Mouse (Mus musculus): ENCODE data around the gene Ntn3. TPM values are rescaled to one million over a fixed set of nuclear protein-coding genes. Genes with fewer than 3 reads are reported as not detected.

The Ntn3 gene
- polyA plus RNA-seq, 1 experiment = 1.3 TPM

- Histone ChIP-seq H3K36me3 (ENCODE audit: control insufficient read depth, insufficient read depth, low read length) (peaks cover 7% of the 10 kb centered on the region), H3K27ac (ENCODE audit: insufficient read depth, low read depth, low read length) (no peak overlapping the region), H3K4me3 (ENCODE audit: low read depth, low read length) (peak overlapping the region; percentile 40), H3K4me1 (ENCODE audit: control insufficient read depth, insufficient read depth, insufficient read length, low read length) (peaks cover 23% of the 10 kb centered on the region), H3K27me3 (ENCODE audit: control insufficient read depth, insufficient read depth, low read length) (peaks cover 19% of the 10 kb centered on the region)
- TF ChIP-seq POLR2A (IDR thresholded peaks at IDR 0.05; ENCODE audit: low read depth, low read length) (no peak), CTCF (IDR thresholded peaks at IDR 0.05; ENCODE audit: extremely low read depth, insufficient read length, insufficient replicate concordance, low read depth, low read length) (no peak)
- 15% methylated on average over 37 of the region's 37 CpGs for WGBS
Measured at GRCm38 (mm10) chr17:24211631-24212440, 2.5 kb upstream of the Ntn3 start.

DNA sequence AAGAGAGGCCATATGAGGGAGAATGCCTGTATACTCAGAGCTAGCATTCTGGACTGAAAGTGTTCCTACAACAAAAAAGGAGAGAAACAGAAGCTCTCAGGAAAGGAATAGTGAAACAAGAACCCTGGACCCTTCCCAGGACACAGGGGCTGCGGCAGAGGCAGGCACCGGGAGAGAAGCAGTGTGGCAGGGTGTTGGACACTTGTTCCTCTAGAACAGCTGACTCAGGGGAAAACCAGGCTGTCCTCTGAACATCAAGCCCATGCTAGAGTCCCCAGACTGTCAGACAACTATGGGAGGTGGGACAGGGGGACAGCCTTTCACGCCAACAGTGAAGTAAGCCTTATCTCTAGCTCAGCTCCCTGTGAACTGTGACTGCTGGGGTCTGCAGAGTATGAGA is 1.3 kb upstream of the Ntn3 start:
- Histone ChIP-seq H3K4me3 (ENCODE audit: low read depth, low read length) (no peak overlapping the region), H3K27ac (ENCODE audit: insufficient read depth, low read depth, low read length) (no peak overlapping the region), H3K36me3 (ENCODE audit: control insufficient read depth, insufficient read depth, low read length) (peaks cover 4% of the 10 kb centered on the region), H3K4me1 (ENCODE audit: control insufficient read depth, insufficient read depth, insufficient read length, low read length) (peaks cover 34% of the 10 kb centered on the region), H3K27me3 (ENCODE audit: control insufficient read depth, insufficient read depth, low read length) (peaks cover 23% of the 10 kb centered on the region)
- WGBS = 90% methylated on average over 3 of the region's 3 CpGs
- no peak for TF ChIP-seq POLR2A (IDR thresholded peaks at IDR 0.05; ENCODE audit: low read depth, low read length)

GRCm38 (mm10) chr17:24209916-24210240 is 547 bp upstream of the Ntn3 start:
- H3K27me3 ChIP-seq (ENCODE audit: control insufficient read depth, insufficient read depth, low read length) = peaks cover 23% of the 10 kb centered on the region
- H3K4me3 ChIP-seq (ENCODE audit: low read depth, low read length) = no peak overlapping the region
- TF ChIP-seq POLR2A (IDR thresholded peaks at IDR 0.05; ENCODE audit: low read depth, low read length) = no peak
- TF ChIP-seq CTCF (IDR thresholded peaks at IDR 0.05; ENCODE audit: extremely low read depth, insufficient read length, insufficient replicate concordance, low read depth, low read length) = no peak
- 88% methylated on average over 3 of the region's 3 CpGs for WGBS
- no peak overlapping the region for H3K27ac ChIP-seq (ENCODE audit: insufficient read depth, low read depth, low read length)
- H3K36me3 ChIP-seq (ENCODE audit: control insufficient read depth, insufficient read depth, low read length) = no peaks in the 10 kb centered on the region
- peaks cover 37% of the 10 kb centered on the region for H3K4me1 ChIP-seq (ENCODE audit: control insufficient read depth, insufficient read depth, insufficient read length, low read length)

GRCm38 (mm10) chr17:24208641-24209042 is 689 bp downstream of the Ntn3 start:
- peaks cover 43% of the 10 kb centered on the region for H3K4me1 ChIP-seq (ENCODE audit: control insufficient read depth, insufficient read depth, insufficient read length, low read length)
- no peak for TF ChIP-seq POLR2A (IDR thresholded peaks at IDR 0.05; ENCODE audit: low read depth, low read length)
- TF ChIP-seq CTCF (IDR thresholded peaks at IDR 0.05; ENCODE audit: extremely low read depth, insufficient read length, insufficient replicate concordance, low read depth, low read length) = no peak
- H3K27me3 ChIP-seq (ENCODE audit: control insufficient read depth, insufficient read depth, low read length) = peaks cover 23% of the 10 kb centered on the region
- H3K27ac ChIP-seq (ENCODE audit: insufficient read depth, low read depth, low read length) = no peak overlapping the region
- whole genome bisulfite sequencing = 20% methylated on average over 29 of the region's 29 CpGs
- peak overlapping the region; percentile 51 for H3K4me3 ChIP-seq (ENCODE audit: low read depth, low read length)
- H3K36me3 ChIP-seq (ENCODE audit: control insufficient read depth, insufficient read depth, low read length) = no peaks in the 10 kb centered on the region

- Histone ChIP-seq H3K4me3 (ENCODE audit: low read depth, low read length) (peak overlapping the region; percentile 51; the same call in 1 of the 2 replicates), H3K27me3 (ENCODE audit: control insufficient read depth, insufficient read depth, low read length) (peaks cover 23% of the 10 kb centered on the region), H3K4me1 (ENCODE audit: control insufficient read depth, insufficient read depth, insufficient read length, low read length) (peaks cover 43% of the 10 kb centered on the region), H3K27ac (ENCODE audit: insufficient read depth, low read depth, low read length) (no peak overlapping the region), H3K36me3 (ENCODE audit: control insufficient read depth, insufficient read depth, low read length) (no peaks in the 10 kb centered on the region)
- 90% methylated on average over 34 of the region's 34 CpGs for WGBS
- TF ChIP-seq CTCF (IDR thresholded peaks at IDR 0.05; ENCODE audit: extremely low read depth, insufficient read length, insufficient replicate concordance, low read depth, low read length) (no peak), POLR2A (IDR thresholded peaks at IDR 0.05; ENCODE audit: low read depth, low read length) (no peak)
Measured at GRCm38 (mm10) chr17:24207768-24208640, 1.3 kb downstream of the Ntn3 start.

DNA sequence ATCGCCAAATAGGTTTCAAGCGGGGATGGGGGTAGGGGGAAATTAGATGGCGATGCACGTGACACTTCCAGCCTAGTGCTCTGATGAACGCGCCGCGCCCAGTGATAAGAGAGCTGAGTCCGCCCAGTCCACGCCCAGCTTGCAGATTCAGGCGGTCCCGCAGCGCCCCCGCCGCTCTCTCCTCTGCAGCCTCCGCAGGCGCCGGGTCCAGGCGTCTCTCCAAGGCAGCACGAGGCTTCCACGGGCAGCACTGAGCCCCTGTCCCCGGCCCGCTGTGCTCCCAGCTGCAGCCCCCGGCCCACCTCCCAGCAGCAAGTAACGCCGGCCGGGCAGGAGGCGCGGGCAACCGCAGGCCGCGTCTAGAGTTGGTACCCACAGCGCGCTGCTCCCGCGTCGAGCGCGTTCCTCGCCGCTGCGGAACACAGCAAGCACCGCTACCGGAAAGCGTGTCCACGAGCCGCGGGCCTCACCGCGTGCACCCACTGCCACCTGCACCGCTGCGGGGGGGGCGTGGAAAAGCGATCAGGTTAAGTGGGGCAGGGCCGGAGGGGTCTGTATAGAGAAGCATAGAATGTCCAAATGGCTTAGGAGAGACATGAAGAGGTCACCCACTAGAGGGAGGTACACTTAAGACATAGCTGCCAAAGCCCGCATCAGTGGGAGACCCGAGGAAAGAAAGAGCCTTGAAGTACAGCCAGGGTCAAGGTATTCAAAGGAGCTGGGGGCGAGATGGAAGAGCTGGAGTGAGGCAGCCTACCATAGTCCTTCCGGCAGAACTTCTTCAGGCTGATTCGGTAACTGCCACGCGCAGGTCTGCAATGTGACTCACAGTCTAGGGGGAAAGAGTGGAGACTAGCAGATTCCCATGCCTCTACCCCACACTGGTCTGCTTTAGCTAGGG is 2.6 kb downstream of the Ntn3 start:
- TF ChIP-seq CTCF (IDR thresholded peaks at IDR 0.05; ENCODE audit: extremely low read depth, insufficient read length, insufficient replicate concordance, low read depth, low read length) (no peak), POLR2A (IDR thresholded peaks at IDR 0.05; ENCODE audit: low read depth, low read length) (no peak)
- WGBS = 8% methylated on average over 62 of the region's 62 CpGs
- Histone ChIP-seq H3K27me3 (ENCODE audit: control insufficient read depth, insufficient read depth, low read length) (peaks cover 23% of the 10 kb centered on the region), H3K27ac (ENCODE audit: insufficient read depth, low read depth, low read length) (no peak overlapping the region), H3K36me3 (ENCODE audit: control insufficient read depth, insufficient read depth, low read length) (no peaks in the 10 kb centered on the region), H3K4me3 (ENCODE audit: low read depth, low read length) (peak overlapping the region; percentile 59), H3K4me1 (ENCODE audit: control insufficient read depth, insufficient read depth, insufficient read length, low read length) (peaks cover 45% of the 10 kb centered on the region)

Data from small intestine, adult 2 months (tissue).